Mouse (Mus musculus) forebrain, embryonic 16.5 days (tissue): Measurements from ENCODE around the gene 6430548M08Rik. TPM values are rescaled to one million over a fixed set of nuclear protein-coding genes. Genes with fewer than 3 reads are reported as not detected.

Experiments
- ATAC-seq: fragments of 200-750 bp; cut with Nextera tagmentation; 2 replicates; pipeline ENCODE4 v1.8.0; 2017; ENCODE audit warnings: mild to moderate bottlenecking, moderate library complexity
- H3K27ac ChIP-seq: fragments of 300-500 bp; sonication (generic); 2 replicates; pipeline ENCODE4 v1.5.1; 2014; ENCODE audit warnings: low read length, control low read depth
- H3K27me3 ChIP-seq: fragments of 300-500 bp; sonication (generic); replicated peaks from 2 replicates; pipeline ENCODE4 v1.6.1; 2014; ENCODE audit warnings: low read length; ENCODE audit not compliant: control insufficient read depth, insufficient read depth
- H3K36me3 ChIP-seq: fragments of 300-500 bp; sonication (generic); 2 replicates; pipeline ENCODE4 v1.6.1; 2014; ENCODE audit not compliant: control insufficient read depth, insufficient read depth
- H3K4me1 ChIP-seq: fragments of 300-500 bp; sonication (generic); replicated peaks from 2 replicates; pipeline ENCODE4 v1.6.1; 2014; ENCODE audit warnings: low read length; ENCODE audit not compliant: control insufficient read depth, insufficient read depth
- H3K4me2 ChIP-seq: fragments of 300-500 bp; sonication (generic); 2 replicates; pipeline ENCODE4 v1.6.1; 2014; ENCODE audit warnings: mild to moderate bottlenecking, low read length, control low read depth
- H3K4me3 ChIP-seq: fragments of 300-500 bp; sonication (generic); replicated peaks from 2 replicates; pipeline ENCODE4 v1.5.1; 2014; ENCODE audit warnings: mild to moderate bottlenecking, low read length, control low read depth
- H3K9ac ChIP-seq: fragments of 300-500 bp; sonication (generic); replicated peaks from 2 replicates; pipeline ENCODE4 v1.6.1; 2014; ENCODE audit warnings: low read depth, low read length, control low read depth
- H3K9me3 ChIP-seq: fragments of 300-500 bp; sonication (generic); 2 replicates; pipeline ENCODE4 v1.6.1; 2016; ENCODE audit warnings: low read length; ENCODE audit not compliant: control insufficient read depth
- WGBS: fragments of 180-500 bp; shearing (Covaris S2); extraction: QIAGEN DNeasy Blood & Tissue Kit; methylation state at CpG from one replicate; pipeline ENCODE4 v1.1.7; 2014; 5-methylcytosine and 5-hydroxymethylcytosine counted together
- polyA plus RNA-seq: library from polyadenylated mRNA; unstranded; fragments of >200 nt; fragmentation: Nextera tagmentation; extraction: Ambion mirVana; gene quantifications from 2 replicates; pipeline ENCODE4 v1.2.1, GENCODE M21; 2015

The 6430548M08Rik gene
- polyA plus RNA-seq, 1 experiment from 2014 or later = 27.5 TPM

- Histone ChIP-seq H3K27ac (no peak overlapping the region), H3K4me3 (no peak overlapping the region), H3K4me2 (no peak overlapping the region), H3K9ac (no peak overlapping the region), H3K9me3 (no peaks in the 10 kb centered on the region), H3K36me3 (no peaks in the 10 kb centered on the region), H3K4me1 (peaks cover 48% of the 10 kb centered on the region), H3K27me3 (no peaks in the 10 kb centered on the region)
- ATAC-seq = no peak
- 86% methylated on average over 5 of the region's 5 CpGs for WGBS
These were observed 67.3 kb downstream of the 6430548M08Rik start for GRCm38 (mm10) chr8:120181274-120181673.

- no peak for ATAC-seq
- WGBS = 83% methylated on average over 4 of the region's 4 CpGs
- Histone ChIP-seq H3K4me2 (no peak overlapping the region), H3K27me3 (no peaks in the 10 kb centered on the region), H3K4me1 (peaks cover 46% of the 10 kb centered on the region), H3K9ac (no peak overlapping the region), H3K27ac (no peak overlapping the region), H3K36me3 (no peaks in the 10 kb centered on the region), H3K4me3 (no peak overlapping the region), H3K9me3 (no peaks in the 10 kb centered on the region)
These were observed 68.0 kb downstream of the 6430548M08Rik start for GRCm38 (mm10) chr8:120181861-120182414.

GRCm38 (mm10) chr8:120184366-120184765, 70.4 kb downstream of the 6430548M08Rik start:
- no peak overlapping the region for H3K27ac ChIP-seq
- WGBS = 34% methylated on average over 9 of the region's 9 CpGs
- no peak for ATAC-seq

GRCm38 (mm10) chr8:120184850-120185792, 71.2 kb downstream of the 6430548M08Rik start:
- no peaks in the 10 kb centered on the region for H3K36me3 ChIP-seq
- H3K4me3 ChIP-seq = no peak overlapping the region
- H3K4me2 ChIP-seq = no peak overlapping the region
- H3K27ac ChIP-seq = no peak overlapping the region
- no peaks in the 10 kb centered on the region for H3K27me3 ChIP-seq
- 11% methylated on average over 17 of the region's 17 CpGs for WGBS
- H3K9ac ChIP-seq = no peak overlapping the region
- no peaks in the 10 kb centered on the region for H3K9me3 ChIP-seq
- H3K4me1 ChIP-seq = peaks cover 28% of the 10 kb centered on the region
- peak; percentile 46 for ATAC-seq

More at GRCm38 (mm10) chr8:120184366-120184765, 70.4 kb downstream of the 6430548M08Rik start:
- Histone ChIP-seq H3K9ac (no peak overlapping the region), H3K4me1 (peaks cover 28% of the 10 kb centered on the region), H3K9me3 (no peaks in the 10 kb centered on the region), H3K4me2 (no peak overlapping the region), H3K27me3 (no peaks in the 10 kb centered on the region), H3K4me3 (no peak overlapping the region), H3K36me3 (no peaks in the 10 kb centered on the region)

GRCm38 (mm10) chr8:120186454-120186853, 72.5 kb downstream of the 6430548M08Rik start:
- no peak overlapping the region for H3K4me3 ChIP-seq
- no peak overlapping the region for H3K27ac ChIP-seq
- no peak overlapping the region for H3K4me2 ChIP-seq
- peak; percentile 10; the same call in 1 of the 2 replicates for ATAC-seq
- 60% methylated on average over 8 of the region's 8 CpGs for WGBS
- H3K9ac ChIP-seq = no peak overlapping the region
- H3K4me1 ChIP-seq = peaks cover 33% of the 10 kb centered on the region
- H3K27me3 ChIP-seq = no peaks in the 10 kb centered on the region
- H3K36me3 ChIP-seq = no peaks in the 10 kb centered on the region
- H3K9me3 ChIP-seq = no peaks in the 10 kb centered on the region

GRCm38 (mm10) chr8:120188510-120188909, 74.6 kb downstream of the 6430548M08Rik start:
- Histone ChIP-seq H3K4me1 (peaks cover 35% of the 10 kb centered on the region), H3K27me3 (no peaks in the 10 kb centered on the region), H3K27ac (no peak overlapping the region), H3K9me3 (no peaks in the 10 kb centered on the region), H3K9ac (no peak overlapping the region), H3K36me3 (no peaks in the 10 kb centered on the region), H3K4me3 (no peak overlapping the region), H3K4me2 (no peak overlapping the region)
- 85% methylated on average over 6 of the region's 6 CpGs for WGBS
- no peak for ATAC-seq

GRCm38 (mm10) chr8:120189440-120189839, 75.5 kb downstream of the 6430548M08Rik start:
- Histone ChIP-seq H3K4me3 (no peak overlapping the region), H3K4me2 (no peak overlapping the region), H3K36me3 (no peaks in the 10 kb centered on the region), H3K27ac (no peak overlapping the region), H3K9me3 (no peaks in the 10 kb centered on the region), H3K27me3 (no peaks in the 10 kb centered on the region), H3K9ac (no peak overlapping the region), H3K4me1 (peaks cover 33% of the 10 kb centered on the region)
- ATAC-seq = no peak
- 87% methylated on average over 6 of the region's 6 CpGs for WGBS

GRCm38 (mm10) chr8:120190107-120190809, 76.3 kb downstream of the 6430548M08Rik start:
- peaks cover 26% of the 10 kb centered on the region for H3K4me1 ChIP-seq
- no peak overlapping the region for H3K4me2 ChIP-seq
- H3K9me3 ChIP-seq = no peaks in the 10 kb centered on the region
- WGBS = 83% methylated on average over 17 of the region's 17 CpGs
- no peak overlapping the region for H3K9ac ChIP-seq
- H3K4me3 ChIP-seq = no peak overlapping the region
- H3K27me3 ChIP-seq = no peaks in the 10 kb centered on the region
- no peak overlapping the region for H3K27ac ChIP-seq
- no peaks in the 10 kb centered on the region for H3K36me3 ChIP-seq
- ATAC-seq = no peak

GRCm38 (mm10) chr8:120190810-120191413, 77.0 kb downstream of the 6430548M08Rik start:
- no peaks in the 10 kb centered on the region for H3K9me3 ChIP-seq
- H3K4me3 ChIP-seq = no peak overlapping the region
- WGBS = 51% methylated on average over 19 of the region's 20 CpGs
- H3K27me3 ChIP-seq = no peaks in the 10 kb centered on the region
- H3K9ac ChIP-seq = 0 out of 2 replicates have a peak overlapping the region, but pooled peaks have one; percentile 17
- peak; percentile 82 for ATAC-seq
- H3K36me3 ChIP-seq = no peaks in the 10 kb centered on the region
- peaks cover 19% of the 10 kb centered on the region for H3K4me1 ChIP-seq
- peak overlapping the region; percentile 46 for H3K4me2 ChIP-seq
- peak overlapping the region; percentile 41 for H3K27ac ChIP-seq
